Mouse (Mus musculus): ENCODE data around the gene Maml2.

DNA sequence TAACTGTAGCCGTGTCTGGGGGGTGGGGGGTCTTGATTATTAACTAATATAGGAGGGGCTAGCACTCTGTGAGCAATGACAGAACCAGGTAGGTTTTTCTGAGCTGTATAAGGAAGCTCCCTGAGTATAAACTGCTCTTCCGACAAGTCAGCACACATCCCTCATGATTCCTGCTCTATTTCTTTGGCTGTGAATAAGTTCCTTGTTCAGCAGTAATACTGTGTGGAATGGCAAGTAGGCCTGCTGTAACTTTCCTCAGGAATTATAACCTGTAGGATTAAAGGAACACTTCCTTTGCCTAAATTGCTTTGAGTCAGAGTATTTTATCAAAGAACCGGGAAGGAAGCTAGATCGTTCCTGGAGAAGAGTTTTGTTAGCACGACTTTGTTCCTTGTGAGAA lies 283.4 kb downstream of the Maml2 start:
- no peak for TF ChIP-seq CTCF (IDR thresholded peaks at IDR 0.05; ENCODE audit: control insufficient read depth, insufficient read depth, insufficient read length)
- no peak for TF ChIP-seq MAX (IDR thresholded peaks at IDR 0.05)

Measured in C2C12 (cell line).